Mouse (Mus musculus): ENCODE data around the gene Zfp599.
"Not testable (repeated sequence)": the region's sequence is repeated elsewhere in the genome, so short reads cannot be mapped to it uniquely, and the experiment has no call there.

GRCm38 (mm10) chr9:22226389-22226673, 33.4 kb downstream of the Zfp599 start:
- not testable (repeated sequence) for TF ChIP-seq CTCF (IDR thresholded peaks at IDR 0.05; ENCODE audit: insufficient read depth, low read length); POLR2A (IDR thresholded peaks at IDR 0.05; ENCODE audit: borderline replicate concordance, extremely low read depth, low read depth, low read length)

Data from lung, adult 2 months (tissue).